Mouse (Mus musculus): ENCODE data around the gene Gm36864.

- no peak for TF ChIP-seq CTCF (IDR thresholded peaks at IDR 0.05; ENCODE audit: control insufficient read depth, insufficient read depth, insufficient read length)
- no peak for TF ChIP-seq USF1 (IDR thresholded peaks at IDR 0.05; ENCODE audit: low read depth)
These were observed 21.3 kb downstream of the Gm36864 start, which contains the start of gene Acp4 for GRCm38 (mm10) chr7:44257278-44257677.
